Mouse (Mus musculus): ENCODE measurements at regions not wholly inside any gene's neighbourhood (a gene's known extent, or its start where the extent isn't known, plus 50 kb on each side); places are given as distances from the start of the nearest gene placed in this dataset.

GRCm38 (mm10) chr2:179381916-179382315, 60.3 kb upstream of the Cdh4 start:
- DNase-seq = no peak

- no peak for DNase-seq
These were observed 59.6 kb upstream of the Cdh4 start for GRCm38 (mm10) chr2:179382594-179382993.

- no peak for DNase-seq
These were observed 55.4 kb upstream of the Cdh4 start for GRCm38 (mm10) chr2:179386871-179387270.

- DNase-seq = no peak
These were observed 51.7 kb upstream of the Cdh4 start for GRCm38 (mm10) chr2:179390486-179390885.

GRCm38 (mm10) chr2:179390924-179391461, 51.2 kb upstream of the Cdh4 start:
- DNase-seq = no peak
